Mouse (Mus musculus) MEL-GATA-1-ER (cell line): Measurements from ENCODE around the gene Cad.
A peak's percentile ranks its signal among the peaks of the same experiment; 100 is the strongest.

Experiments used
- DNase-seq: peaks from one replicate; pipeline ENCODE4 v3.0.0-alpha.2; 2012; ENCODE audit warnings: low read depth; ENCODE audit errors: extremely low read depth

Cad gene

GRCm38 (mm10) chr5:31069810-31070209, 15.2 kb downstream of the Cad start:
- no peak for DNase-seq

- DNase-seq = no peak
Observed at GRCm38 (mm10) chr5:31071059-31071458, 16.5 kb downstream of the Cad start.

GRCm38 (mm10) chr5:31071821-31072220, 17.2 kb downstream of the Cad start:
- DNase-seq = no peak

DNA sequence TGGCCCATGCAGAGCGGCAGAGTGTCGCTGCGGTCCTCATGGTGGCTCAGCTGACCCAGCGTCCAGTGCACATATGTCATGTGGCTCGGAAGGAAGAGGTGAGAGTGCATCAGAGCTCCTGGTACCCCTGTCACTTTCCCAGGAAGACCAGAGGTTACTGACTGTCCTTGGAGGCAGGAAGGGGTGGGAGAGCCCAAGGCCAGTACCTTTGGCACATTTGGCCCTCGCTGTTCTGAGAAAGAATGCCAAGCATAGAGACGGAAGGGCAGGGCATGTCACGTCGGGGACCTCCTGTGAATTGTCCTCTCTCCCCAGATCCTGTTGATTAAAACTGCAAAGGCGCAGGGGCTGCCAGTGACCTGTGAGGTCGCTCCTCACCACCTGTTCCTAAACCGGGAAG, 18.6 kb downstream of the Cad start:
- DNase-seq = no peak

DNA sequence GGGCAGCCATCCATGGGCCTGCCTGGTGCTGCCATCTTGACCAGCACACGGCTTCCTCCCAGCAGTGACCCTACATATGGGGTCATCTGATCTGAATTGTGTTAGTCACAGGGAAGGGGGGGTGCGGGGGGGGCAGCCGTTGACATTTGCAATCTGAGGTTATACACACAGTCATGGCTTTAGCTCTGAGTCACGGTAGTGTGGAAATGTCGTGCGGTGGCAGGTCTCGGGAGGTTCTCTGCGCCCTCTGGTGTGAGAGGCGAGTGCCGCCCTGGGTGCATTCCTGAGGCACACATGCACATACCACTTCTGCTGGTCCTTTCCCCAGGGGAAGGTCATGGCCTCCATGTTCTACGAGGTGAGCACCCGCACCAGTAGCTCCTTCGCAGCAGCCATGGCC, 21.8 kb downstream of the Cad start:
- no peak for DNase-seq

DNA sequence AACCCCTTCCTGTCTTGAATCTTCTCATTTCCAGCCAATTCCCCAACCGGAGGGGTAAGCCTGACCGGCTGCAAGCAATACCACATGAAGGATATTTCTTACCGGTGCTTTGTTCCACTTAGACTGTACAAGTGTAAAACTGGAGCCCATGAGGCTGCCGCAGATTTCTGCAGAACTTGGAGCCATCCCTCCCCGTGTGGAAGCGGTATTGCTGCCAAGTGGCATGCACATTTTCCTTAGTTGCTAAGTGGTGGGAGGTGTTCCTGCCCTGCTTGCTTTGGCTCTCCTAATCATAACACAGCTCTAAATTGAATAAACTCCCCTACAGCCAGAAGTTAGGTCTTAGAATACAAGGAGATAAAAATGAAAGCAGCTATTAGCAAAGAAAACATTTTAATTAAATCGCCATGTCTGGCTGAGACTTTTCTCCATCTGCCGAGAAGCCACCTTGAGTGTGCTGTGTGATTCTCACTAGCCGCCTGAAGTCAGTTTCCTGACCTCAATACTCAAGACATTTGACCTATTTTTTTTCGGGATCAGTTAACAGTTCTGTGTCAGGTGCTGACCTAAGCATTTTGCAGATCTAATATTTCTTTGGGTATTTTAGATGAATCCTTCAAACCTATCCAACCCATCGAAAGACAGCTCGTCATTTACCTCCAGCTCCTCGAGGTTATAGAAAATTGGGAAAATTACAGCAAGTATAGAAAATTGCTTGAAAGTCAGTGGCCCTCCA, 25.6 kb downstream of the Cad start:
- DNase-seq = no peak

DNA sequence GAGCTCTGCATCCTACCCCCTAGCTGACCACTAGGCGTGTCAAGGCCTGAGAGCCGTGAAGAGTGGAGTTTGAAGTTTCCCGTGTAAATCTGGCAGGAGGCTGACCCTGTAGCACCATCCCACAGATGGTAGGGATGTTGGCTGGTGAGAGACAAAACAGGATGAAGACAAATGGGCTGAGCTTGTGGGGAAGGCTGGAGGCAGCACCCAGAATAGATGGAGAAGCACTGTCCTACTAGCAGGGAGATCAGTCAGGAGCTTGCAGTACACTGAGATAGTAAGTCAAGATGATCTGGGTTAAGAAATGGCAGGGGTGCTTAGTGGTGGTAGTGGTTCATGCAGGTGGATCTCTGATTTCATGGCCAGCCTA, 26.2 kb downstream of the Cad start:
- DNase-seq = no peak

DNA sequence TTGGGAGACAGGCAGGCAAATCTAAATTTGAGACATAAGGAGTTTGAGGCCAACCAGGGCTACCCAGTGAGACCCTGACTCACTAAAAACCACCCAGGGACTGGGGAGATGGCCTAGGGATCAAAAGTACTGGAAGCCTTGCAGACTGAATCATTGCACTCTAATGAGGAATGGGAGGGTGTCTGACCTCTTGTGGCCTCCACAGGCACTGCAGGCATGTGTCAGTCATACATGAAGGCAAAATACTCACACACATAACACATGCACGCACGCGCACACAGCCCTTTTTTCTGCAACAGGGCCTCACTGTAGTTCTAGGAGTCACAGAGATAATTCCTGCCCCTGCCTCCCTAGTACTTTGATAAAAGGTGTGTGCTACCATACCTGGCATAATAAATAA, 26.8 kb downstream of the Cad start:
- peak; percentile 67 for DNase-seq

DNA sequence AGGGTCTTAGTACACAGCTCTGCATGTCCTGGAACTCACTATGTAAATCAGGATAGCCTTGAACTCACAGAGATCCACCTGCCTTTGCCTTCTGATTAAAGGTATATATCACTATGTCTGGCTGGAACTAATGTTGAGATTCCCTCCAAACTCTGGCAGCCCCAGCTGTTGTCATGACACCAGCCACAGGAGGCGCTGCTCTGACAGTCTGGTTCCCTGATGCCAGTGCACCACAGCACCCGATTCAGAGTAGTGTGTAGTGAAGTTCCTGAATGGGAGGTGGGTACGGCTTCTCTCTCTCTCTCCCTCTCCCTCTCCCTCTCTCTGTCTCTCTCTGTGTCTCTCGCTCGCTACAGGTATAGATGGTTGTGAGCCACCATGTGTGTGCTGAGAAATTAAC, 27.8 kb downstream of the Cad start:
- peak; percentile 77 for DNase-seq

DNA sequence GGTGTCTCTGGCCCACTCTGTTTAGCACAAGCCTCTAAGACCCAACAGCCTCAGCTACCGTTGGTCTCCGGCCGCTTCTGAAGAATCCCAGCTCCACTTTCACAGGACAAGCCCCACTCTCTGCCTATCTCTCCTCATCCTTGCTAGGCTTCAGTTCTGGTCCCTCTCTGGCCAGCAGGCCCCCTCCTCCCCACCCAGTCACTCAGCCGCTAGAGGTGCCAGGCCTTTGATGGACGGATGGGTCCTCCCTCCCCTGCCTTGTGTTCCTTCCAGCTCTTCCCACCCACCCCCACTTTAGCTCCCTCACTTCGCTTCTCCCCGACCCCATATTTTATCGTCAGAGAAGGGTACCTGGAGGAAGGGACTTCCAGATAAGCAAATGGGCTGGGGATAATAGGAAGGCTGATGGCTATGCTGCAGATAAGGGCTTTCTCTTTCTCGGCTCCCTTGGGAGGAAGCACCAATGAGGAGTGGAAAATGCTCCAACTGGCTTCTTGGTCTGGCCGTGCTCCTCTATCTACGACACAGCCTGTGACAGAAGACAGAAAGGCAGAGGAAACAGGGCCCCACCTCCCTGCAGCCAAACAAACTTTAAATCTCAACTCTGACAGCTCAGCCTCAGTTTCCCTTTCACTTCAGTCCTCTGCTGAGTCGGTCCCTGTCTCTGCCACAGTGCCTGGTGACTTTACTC, 28.5 kb downstream of the Cad start:
- DNase-seq = peak; percentile 43

GRCm38 (mm10) chr5:31083949-31084348, 29.4 kb downstream of the Cad start:
- no peak for DNase-seq

DNA sequence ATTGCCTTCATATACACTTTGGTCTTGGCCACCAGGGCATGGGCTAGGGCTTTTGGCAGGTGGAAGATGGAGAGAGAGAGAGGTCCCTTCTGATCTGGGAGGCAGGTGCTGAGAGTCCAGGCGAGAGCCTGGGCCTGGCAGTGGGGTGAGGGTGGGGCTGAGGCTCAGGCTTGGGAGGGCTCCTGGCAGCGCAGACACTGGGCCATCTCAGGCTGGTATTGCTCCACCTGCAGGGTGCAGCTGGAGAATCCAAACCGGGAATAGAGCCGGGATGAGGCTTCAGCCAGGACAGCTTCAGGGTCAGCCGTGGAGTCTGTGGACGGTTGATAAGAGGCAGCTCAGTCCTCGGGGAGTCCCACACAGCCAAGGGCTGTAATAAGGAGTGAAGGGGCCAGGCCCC, 32.0 kb downstream of the Cad start:
- no peak for DNase-seq

DNA sequence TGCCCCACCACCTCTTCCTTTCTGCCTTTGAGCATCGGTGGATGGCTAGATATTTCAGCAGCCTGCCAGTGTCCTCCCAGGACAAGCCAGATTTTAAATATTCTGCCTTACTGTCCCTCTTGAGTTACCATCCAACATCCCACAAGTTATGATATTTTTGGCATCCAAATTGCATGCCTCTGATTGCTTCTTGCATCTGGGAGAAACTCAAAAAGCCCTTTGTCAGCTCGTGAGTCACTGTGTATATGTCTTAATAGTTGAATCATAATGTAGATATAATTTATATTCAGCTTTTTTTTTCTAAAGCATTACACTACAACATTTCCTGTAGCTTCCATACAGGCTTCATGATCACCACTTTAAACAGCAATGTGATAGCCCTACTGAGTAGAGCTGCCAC, 32.6 kb downstream of the Cad start:
- DNase-seq = no peak

- DNase-seq = no peak
Observed at GRCm38 (mm10) chr5:31092231-31092975, 37.8 kb downstream of the Cad start.

DNA sequence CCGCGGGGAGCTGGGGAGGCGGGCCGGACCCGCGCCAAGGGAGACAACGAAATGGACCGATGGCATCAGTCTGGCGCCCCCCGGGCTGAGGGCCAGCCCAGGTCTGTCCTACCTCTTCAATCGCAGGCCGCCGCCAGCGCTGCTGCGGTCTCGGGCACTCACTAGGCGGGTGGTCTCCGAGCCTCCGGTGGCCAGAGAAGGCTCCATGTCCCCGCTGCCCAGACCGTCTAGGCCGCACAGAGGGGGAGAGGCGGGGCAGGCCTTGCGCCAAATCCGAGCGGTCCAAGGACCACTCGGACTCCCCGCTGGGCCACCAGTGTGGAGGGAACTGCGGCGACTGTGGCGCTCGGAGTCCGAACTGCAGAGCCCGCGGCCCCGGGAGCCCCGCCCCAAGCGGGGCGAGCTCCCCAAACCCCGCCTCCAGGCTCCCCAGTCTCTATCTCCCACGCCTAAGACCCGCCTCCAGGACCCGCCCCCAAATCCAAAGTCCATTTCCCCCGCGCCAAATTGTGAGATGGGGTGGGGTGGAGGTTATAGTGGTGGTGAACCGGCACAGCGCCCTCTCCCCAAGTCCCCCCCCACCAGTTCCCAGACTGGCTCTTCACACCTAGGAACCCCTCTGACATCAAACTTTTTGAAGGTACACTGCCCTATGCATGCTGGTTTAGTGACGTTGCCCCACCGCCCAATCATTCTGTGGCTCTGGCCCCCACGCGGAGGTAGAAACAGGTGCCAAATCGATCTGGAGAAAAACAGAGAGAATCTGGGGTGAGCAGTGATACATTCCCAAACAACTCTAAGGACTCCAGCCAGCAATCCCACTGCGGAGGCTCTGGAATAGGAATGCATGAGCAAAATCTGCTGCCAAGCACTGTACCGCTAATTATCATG, 38.8 kb downstream of the Cad start:
- DNase-seq = no peak

- DNase-seq = no peak
Observed at GRCm38 (mm10) chr5:31094100-31094798, 39.7 kb downstream of the Cad start.

DNA sequence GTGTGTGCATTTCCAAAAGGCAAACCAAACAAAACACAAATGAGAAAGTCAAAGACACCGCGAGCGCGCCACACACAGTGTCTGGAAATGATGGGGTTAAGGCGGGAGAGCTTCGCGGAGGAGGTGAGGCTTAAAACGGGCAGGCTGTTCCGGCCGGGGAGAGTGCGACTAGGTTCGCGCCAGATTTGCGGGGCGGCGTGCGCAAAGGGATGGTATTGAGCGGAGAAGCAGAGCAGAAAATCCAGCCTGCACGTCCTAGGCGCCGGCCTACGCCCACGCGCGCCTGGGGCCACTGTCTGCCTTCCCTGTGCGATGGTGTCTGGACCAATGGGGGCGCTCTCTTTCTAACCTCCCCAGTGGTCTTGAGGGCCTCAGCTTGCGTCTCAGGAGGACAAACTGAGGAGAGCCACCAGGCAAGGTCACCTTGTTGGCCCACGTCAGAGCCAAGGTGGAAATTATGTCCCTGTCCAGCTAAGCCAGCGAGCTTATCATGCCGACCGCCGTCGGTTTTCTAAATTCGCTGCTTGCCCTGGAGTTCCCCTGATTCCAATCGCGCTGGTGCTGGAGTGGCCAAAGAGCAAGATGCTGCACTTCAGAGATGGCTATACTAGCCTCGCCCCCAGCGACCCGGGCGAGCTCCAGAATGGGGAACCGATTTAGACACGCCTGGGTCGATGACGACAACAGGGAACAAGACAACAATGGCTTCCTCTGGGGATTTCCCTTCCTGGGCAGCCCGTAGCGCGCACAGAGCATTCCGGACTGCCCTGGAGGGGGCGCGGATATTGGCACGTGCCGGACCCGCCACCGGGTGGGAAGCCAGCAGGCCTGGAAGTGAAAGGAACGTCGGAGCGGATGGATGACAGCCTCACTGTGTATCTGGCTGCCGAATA, 40.5 kb downstream of the Cad start:
- no peak for DNase-seq

- no peak for DNase-seq
Observed at GRCm38 (mm10) chr5:31095711-31096480, 41.3 kb downstream of the Cad start.

DNA sequence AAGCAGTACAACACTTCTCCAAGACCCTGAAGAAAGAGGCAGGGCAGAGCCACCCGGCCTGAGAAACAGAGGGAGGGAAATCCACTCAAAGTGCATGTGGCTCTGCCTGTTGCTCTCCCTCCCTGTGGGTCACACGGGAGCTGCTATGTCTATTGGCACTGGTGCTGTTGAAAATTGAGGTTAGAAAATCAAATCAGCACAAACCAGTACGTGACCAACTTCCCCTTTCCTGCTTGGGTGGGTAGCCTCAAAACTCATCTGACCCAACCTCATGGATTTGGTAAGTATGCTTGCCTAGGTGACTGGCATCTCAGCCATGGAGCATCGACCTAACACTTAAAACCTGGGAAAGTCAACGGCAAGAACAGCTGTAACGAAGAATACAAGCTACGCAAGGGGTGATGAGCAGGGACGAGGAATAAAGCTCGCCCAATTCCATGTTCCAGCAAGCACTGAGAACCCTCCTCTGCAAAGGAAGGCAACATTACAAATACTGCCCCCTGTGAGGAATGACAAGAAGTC, 51.3 kb downstream of the Cad start, which contains the start of gene Dnajc5g:
TSS of gene Dnajc5g (plus strand) at position 472 of the 522 bp plus-strand sequence.
- DNase-seq = peak; percentile 36
